Mouse (Mus musculus): ENCODE data around the gene Pik3c2a. TPM values are rescaled to one million over a fixed set of nuclear protein-coding genes. Genes with fewer than 3 reads are reported as not detected.

Pik3c2a gene
- total and polyA plus RNA-seq, 3 experiments, result 2.5 to 16.3 (median 13.4) TPM

DNA sequence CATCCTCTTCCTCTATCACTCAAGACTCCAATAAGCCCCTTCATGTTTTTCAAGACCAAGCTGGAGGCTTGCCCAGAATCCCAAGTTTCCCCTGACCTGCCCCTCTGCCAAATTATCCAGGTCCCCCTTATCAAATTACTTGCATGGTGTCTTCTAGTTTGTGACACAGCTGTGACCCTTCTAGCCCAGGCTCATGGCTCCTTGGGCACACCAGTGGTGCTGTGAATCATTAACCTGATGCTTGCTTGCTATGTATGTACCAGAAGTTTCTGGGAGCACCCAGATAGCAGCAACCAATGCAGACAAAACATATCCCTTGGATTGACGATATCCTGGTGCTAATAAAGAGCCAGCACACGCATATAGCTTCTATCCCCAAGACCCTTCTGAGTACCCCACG is 154.3 kb downstream of the Pik3c2a start:
- Histone ChIP-seq H3K4me3 (no peak overlapping the region), H3K79me2 (replicated peaks; ENCODE audit: control insufficient read depth, insufficient read depth, low read length) (no peaks in the 10 kb centered on the region), H3K36me3 (ENCODE audit: control insufficient read depth, insufficient read depth, low read length) (no peaks in the 10 kb centered on the region), H3K27ac (no peak overlapping the region), H3K4me1 (ENCODE audit: control insufficient read depth, insufficient read depth, low read length) (0 out of 2 replicates have a peak, but pooled peaks cover 2% of the 10 kb centered on the region), H3K27me3 (ENCODE audit: control insufficient read depth, insufficient read depth, low read length) (no peaks in the 10 kb centered on the region), H3K9ac (ENCODE audit: low read depth, low read length) (no peak overlapping the region)
- WGBS, result 85% methylated on average over 3 of the region's 3 CpGs
- no peak for DNase-seq
- no peak for TF ChIP-seq POLR2A (IDR thresholded peaks at IDR 0.05; ENCODE audit: insufficient read depth, low read depth, low read length)
- intact Hi-C loops (cut with DNase I), result no loop called here

DNA sequence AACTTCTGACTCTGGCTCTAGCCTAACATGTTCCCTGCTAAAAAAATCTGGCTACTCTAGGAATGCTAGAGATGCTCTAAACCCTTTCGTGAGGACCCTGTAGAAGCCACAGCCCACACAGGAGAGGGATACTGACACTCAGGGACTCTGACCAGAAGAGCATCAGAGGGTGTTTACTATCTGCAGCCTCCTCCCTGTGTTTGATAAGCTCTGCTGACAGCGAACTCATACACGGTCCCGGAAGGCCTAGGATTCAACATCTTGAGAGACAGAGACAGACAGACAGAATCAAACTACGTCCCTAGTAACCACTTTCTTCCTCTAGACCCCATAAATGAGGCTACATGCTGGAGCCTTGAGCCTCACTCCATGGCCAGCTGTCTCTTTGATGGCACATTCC is 155.3 kb downstream of the Pik3c2a start:
- 0 out of 2 replicates have a peak, but pooled peaks cover 2% of the 10 kb centered on the region for H3K4me1 ChIP-seq (ENCODE audit: control insufficient read depth, insufficient read depth, low read length)
- H3K9ac ChIP-seq (ENCODE audit: low read depth, low read length), result no peak overlapping the region
- TF ChIP-seq EP300 (IDR thresholded peaks at IDR 0.05; ENCODE audit: insufficient read depth, low read depth, low read length), result no peak
- no peak for TF ChIP-seq POLR2A (IDR thresholded peaks at IDR 0.05; ENCODE audit: insufficient read depth, low read depth, low read length)
- no peak for TF ChIP-seq CTCF (IDR thresholded peaks at IDR 0.05)
- no peak overlapping the region for H3K27ac ChIP-seq
- H3K27me3 ChIP-seq (ENCODE audit: control insufficient read depth, insufficient read depth, low read length), result no peaks in the 10 kb centered on the region
- H3K36me3 ChIP-seq (ENCODE audit: control insufficient read depth, insufficient read depth, low read length), result no peaks in the 10 kb centered on the region
- no peaks in the 10 kb centered on the region for H3K79me2 ChIP-seq (replicated peaks; ENCODE audit: control insufficient read depth, insufficient read depth, low read length)
- DNase-seq, result no peak
- no peak overlapping the region for H3K4me3 ChIP-seq
- intact Hi-C loops (cut with DNase I), result no loop called here
- WGBS, result 79% methylated on average over 5 of the region's 5 CpGs

Other genes with a start within 250 kb of the Pik3c2a start
- 1 to 10 TPM; 4.5 to 6.3 TPM for gene Plekha7, start 135.1 kb downstream of the Pik3c2a start, total RNA-seq (2021)
- 13.7 and 19.3 TPM in 2 replicates for gene Plekha7, start 135.1 kb downstream of the Pik3c2a start, polyA plus RNA-seq (2012; rRNA removed)
- gene Rps13, start 109.3 kb downstream of the Pik3c2a start, total RNA-seq (2021), result 100 to 1,000 TPM; 328 to 384 TPM
- 110 and 146 TPM in 2 replicates for gene Rps13, start 109.3 kb downstream of the Pik3c2a start, polyA plus RNA-seq (2012; rRNA removed)
- 1 to 10 TPM; 6.9 to 7.3 TPM for gene Nucb2, start 60.9 kb upstream of the Pik3c2a start, total RNA-seq (2021)
- 1.8 and 2.3 TPM in 2 replicates for gene Nucb2, start 60.9 kb upstream of the Pik3c2a start, polyA plus RNA-seq (2012; rRNA removed)